Mouse (Mus musculus): ENCODE results near the gene Prkra. TPM values are rescaled to one million over a fixed set of nuclear protein-coding genes. Genes with fewer than 3 reads are reported as not detected.

Prkra gene
- 17.3 and 21.2 TPM in 2 replicates for polyA plus RNA-seq (2012; rRNA removed)

DNA sequence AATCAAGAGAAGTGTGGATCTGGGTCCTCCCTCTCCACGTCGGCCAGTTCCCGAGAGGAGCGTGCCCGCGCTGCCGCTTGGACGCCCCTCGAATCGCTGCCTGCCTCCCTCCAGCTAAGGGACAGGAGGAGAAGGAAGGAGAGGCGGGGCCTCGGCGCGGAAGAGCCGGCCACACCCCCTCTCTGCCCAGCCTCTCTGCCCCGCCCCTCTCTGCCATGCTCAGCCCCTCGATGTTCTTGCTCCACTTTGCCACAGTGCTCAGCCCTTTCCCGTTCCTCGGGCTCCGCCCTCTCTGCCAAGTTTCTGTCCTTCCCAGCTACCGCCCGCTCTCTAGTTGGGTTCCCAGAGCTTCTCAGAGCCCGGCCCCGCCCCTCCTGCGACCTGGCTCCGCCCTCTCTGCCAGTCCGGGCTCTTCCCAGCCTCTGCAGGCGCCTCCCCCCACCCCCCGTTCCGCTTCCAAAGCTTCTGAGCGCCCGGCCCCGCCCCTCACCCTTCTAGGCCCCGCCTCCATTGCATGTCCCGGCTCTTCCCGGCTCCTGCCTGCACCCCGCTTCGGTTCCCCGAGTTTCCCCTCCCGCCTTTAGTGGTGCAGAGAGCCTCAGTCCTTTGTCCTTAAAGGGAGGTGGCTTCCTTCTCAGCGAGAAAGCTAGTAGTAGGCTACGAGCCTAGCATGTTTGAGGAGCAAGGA is at the start of gene Prkra, which contains the start of gene Pjvk:
Gene Prkra, minus strand, starts transcription at position 133 of the 688 bp plus-strand sequence.
Gene Pjvk, plus strand, starts transcription at position 594 of the 688 bp plus-strand sequence.

GRCm38 (mm10) chr2:76674725-76675427 is 27.1 kb upstream of the Prkra start, which contains the start of gene Plekha3:
Gene Plekha3 (plus strand): TSS chr2:76675281.

GRCm38 (mm10) chr2:76672966-76673392 is 25.2 kb upstream of the Prkra start, which contains the start of gene Fkbp7:
Gene Fkbp7 (minus strand): TSS chr2:76673116.

Other genes with a start within 250 kb of the Prkra start
- gene Osbpl6, start 241.5 kb downstream of the Prkra start, polyA plus RNA-seq (2012; rRNA removed), result 15.3 and 26.4 TPM in 2 replicates
- gene Pjvk, start 461 bp upstream of the Prkra start, polyA plus RNA-seq (2012; rRNA removed), result not detected in 2 replicates
- 1.1 and 1.4 TPM in 2 replicates for gene Fkbp7, start 25.1 kb upstream of the Prkra start, polyA plus RNA-seq (2012; rRNA removed)
- 18.2 and 21.8 TPM in 2 replicates for gene Plekha3, start 27.3 kb upstream of the Prkra start, polyA plus RNA-seq (2012; rRNA removed)

Data from colon, adult 2 months (tissue).